Mouse (Mus musculus): ENCODE data around the gene Vdac1. TPM values are rescaled to one million over a fixed set of nuclear protein-coding genes. Genes with fewer than 3 reads are reported as not detected.

The Vdac1 gene
- polyA plus RNA-seq, 1 experiment from 2014 or later = 265 TPM

DNA sequence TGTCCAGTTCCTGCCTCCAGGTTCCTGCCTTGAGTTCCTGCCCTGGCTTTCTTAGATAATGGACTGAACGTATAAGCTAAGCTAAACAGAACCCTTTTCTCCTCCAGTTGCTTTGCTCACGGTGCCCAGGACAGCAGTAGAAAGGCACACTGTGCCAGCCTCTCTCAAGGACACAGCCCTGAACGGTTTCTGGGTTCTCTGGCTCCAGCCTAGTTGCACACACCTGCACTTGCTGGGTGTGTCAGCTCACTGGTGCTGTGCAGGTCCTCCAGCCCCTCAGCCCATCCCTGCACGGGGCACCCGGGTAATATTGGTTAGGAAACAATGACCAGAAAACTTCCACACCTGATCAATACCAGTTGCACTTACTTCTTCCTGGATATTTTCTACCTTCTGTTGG lies 71.5 kb downstream of the Vdac1 start:
- no peaks in the 10 kb centered on the region for H3K27me3 ChIP-seq
- no peaks in the 10 kb centered on the region for H3K9me3 ChIP-seq
- H3K36me3 ChIP-seq = no peaks in the 10 kb centered on the region
- no peak overlapping the region for H3K4me2 ChIP-seq
- WGBS = 87% methylated on average over 5 of the region's 5 CpGs
- H3K27ac ChIP-seq = no peak overlapping the region
- H3K9ac ChIP-seq = no peak overlapping the region
- no peaks in the 10 kb centered on the region for H3K4me1 ChIP-seq
- no peak overlapping the region for H3K4me3 ChIP-seq
- no peak for ATAC-seq (ENCODE audit: borderline replicate concordance, extremely low read depth, low FRiP score, low TSS enrichment)

DNA sequence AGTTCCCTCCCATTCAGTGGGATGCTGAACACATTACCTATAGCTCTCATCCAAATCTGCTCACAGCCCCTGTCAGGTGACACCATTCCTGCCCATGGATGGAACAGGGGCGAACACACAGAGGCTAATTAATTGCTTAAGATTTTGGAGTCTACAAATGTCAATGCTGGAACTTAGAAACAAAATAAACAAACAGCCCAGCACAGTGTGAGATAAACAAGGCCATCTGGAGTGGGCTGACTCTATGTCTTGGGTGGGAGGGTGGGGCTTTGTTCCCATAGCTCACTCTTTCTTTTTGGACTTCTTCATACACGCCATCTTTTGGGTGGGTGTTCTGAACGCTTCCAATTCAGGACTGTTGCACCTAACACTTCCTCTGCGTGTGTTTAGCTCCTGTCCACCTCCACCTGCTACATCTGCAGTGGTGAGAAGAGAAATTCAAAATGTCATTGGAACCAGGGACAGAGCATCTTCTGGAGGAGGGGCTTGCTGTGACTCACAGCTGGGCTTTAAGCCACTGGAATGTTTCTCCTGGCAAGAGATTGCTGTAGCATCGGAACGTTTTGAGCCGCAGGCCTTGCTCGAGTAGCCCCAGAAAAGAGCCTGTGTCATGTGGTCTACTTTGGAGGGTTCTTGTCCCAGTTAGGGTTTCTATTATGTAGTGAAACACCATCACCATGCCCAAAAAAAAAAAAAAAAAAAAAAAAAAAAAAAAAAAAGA lies 72.6 kb downstream of the Vdac1 start:
- H3K4me2 ChIP-seq = no peak overlapping the region
- 50% methylated on average over 8 of the region's 8 CpGs for WGBS
- H3K27me3 ChIP-seq = no peaks in the 10 kb centered on the region
- no peaks in the 10 kb centered on the region for H3K36me3 ChIP-seq
- no peak overlapping the region for H3K9ac ChIP-seq
- H3K4me3 ChIP-seq = no peak overlapping the region
- H3K27ac ChIP-seq = no peak overlapping the region
- no peaks in the 10 kb centered on the region for H3K4me1 ChIP-seq
- H3K9me3 ChIP-seq = no peaks in the 10 kb centered on the region
- peak; percentile 51; the same call in 1 of the 2 replicates for ATAC-seq (ENCODE audit: borderline replicate concordance, extremely low read depth, low FRiP score, low TSS enrichment)

DNA sequence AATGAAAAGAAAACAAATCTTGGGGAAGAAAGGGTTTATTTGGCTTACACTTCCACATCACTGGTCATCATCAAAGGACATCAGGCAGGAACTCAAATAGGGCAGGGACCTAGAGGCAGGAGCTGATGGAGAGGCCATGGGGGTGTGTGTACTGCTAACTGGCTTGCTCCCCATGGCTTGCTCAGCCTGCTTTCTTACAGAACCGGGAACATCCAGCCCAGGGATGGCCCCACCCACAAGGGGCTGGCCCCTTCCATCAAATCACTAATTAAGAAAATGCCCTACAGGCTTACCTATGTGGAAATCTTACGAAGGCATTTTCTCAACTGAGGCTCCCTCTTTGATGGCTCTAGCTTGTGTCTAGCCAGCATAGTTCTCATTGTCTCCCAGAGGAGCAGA lies 73.1 kb downstream of the Vdac1 start:
- Histone ChIP-seq H3K4me3 (no peak overlapping the region), H3K36me3 (no peaks in the 10 kb centered on the region), H3K4me2 (no peak overlapping the region), H3K9ac (no peak overlapping the region), H3K9me3 (no peaks in the 10 kb centered on the region), H3K27ac (no peak overlapping the region), H3K27me3 (no peaks in the 10 kb centered on the region), H3K4me1 (no peaks in the 10 kb centered on the region)
- 62% methylated on average over 2 of the region's 2 CpGs for WGBS
- no peak for ATAC-seq (ENCODE audit: borderline replicate concordance, extremely low read depth, low FRiP score, low TSS enrichment)

DNA sequence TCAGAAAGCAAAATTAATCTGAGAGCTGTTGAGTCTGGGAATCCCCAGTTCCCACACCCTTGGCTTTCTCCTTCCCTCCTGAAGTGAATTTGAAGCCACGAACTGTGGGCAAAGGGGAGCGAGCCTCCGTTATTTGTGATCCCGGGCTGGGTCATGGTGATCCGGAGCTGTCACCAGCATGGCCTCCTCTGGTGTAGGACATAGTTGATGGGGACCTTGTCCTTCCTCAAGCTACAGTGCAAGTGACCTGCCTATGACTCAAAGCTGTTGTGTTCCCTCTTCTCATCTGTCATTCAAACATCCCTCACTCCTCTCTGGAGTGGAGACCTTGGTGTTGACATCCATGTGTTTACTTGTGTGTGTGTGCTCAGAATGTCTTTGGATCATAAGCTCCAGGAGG lies 74.8 kb downstream of the Vdac1 start:
- Histone ChIP-seq H3K9ac (no peak overlapping the region), H3K36me3 (no peaks in the 10 kb centered on the region), H3K9me3 (no peaks in the 10 kb centered on the region), H3K27ac (no peak overlapping the region), H3K4me2 (no peak overlapping the region), H3K27me3 (no peaks in the 10 kb centered on the region), H3K4me1 (no peaks in the 10 kb centered on the region), H3K4me3 (no peak overlapping the region)
- ATAC-seq (ENCODE audit: borderline replicate concordance, extremely low read depth, low FRiP score, low TSS enrichment) = no peak
- 80% methylated on average over 5 of the region's 5 CpGs for WGBS

DNA sequence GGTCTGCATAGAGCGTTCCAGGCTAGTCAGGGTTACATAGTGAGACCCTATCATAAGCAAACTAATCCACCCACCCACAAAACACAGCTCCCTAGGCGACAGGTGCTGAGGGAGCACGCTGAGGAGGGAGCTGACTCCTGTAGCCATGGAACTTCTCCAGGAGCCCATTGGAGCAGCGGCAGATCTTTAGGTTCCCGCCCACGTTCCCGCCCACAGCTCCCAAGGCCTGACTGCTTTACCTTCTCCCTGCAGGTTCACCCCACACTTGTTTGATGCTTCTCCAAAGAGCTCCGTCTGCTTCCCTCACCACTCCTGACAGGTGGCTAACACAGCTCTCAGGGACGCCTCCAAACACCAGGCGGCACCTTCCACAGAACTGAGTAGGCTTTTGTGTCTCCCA lies 76.5 kb downstream of the Vdac1 start:
- no peaks in the 10 kb centered on the region for H3K9me3 ChIP-seq
- no peak overlapping the region for H3K4me3 ChIP-seq
- peak overlapping the region; percentile 40 for H3K4me2 ChIP-seq
- H3K9ac ChIP-seq = no peak overlapping the region
- no peaks in the 10 kb centered on the region for H3K4me1 ChIP-seq
- 20% methylated on average over 10 of the region's 10 CpGs for WGBS
- no peaks in the 10 kb centered on the region for H3K36me3 ChIP-seq
- H3K27ac ChIP-seq = no peak overlapping the region
- H3K27me3 ChIP-seq = no peaks in the 10 kb centered on the region
- ATAC-seq (ENCODE audit: borderline replicate concordance, extremely low read depth, low FRiP score, low TSS enrichment) = no peak

Other genes starting within 250 kb of the Vdac1 start
- gene Olfr1373, start 215.3 kb upstream of the Vdac1 start, polyA plus RNA-seq (2015; fragmentation: Nextera tagmentation; extraction: Ambion mirVana) = not detected in 2 replicates
- not detected in 2 replicates for gene Olfr1371, start 146.9 kb upstream of the Vdac1 start, polyA plus RNA-seq (2015; fragmentation: Nextera tagmentation; extraction: Ambion mirVana)
- 809 and 814 TPM in 2 replicates for gene Skp1a, start 128.9 kb upstream of the Vdac1 start, polyA plus RNA-seq (2015; fragmentation: Nextera tagmentation; extraction: Ambion mirVana)
- gene Tcf7, start 77.8 kb upstream of the Vdac1 start, polyA plus RNA-seq (2015; fragmentation: Nextera tagmentation; extraction: Ambion mirVana) = 41.4 and 52.6 TPM in 2 replicates
- 221 and 224 TPM in 2 replicates for gene 9530068E07Rik, start 35.6 kb downstream of the Vdac1 start, polyA plus RNA-seq (2015; fragmentation: Nextera tagmentation; extraction: Ambion mirVana)